Mouse (Mus musculus) ovary, adult 18-20 months (tissue): ENCODE measurements around the gene Tlk2.

Experiments
- DNase-seq: peaks from one replicate; pipeline ENCODE4 v3.0.0; 2022; ENCODE audit warnings: low spot score, mixed read lengths

The Tlk2 gene

GRCm38 (mm10) chr11:105313633-105314014 lies 135.0 kb downstream of the Tlk2 start:
- DNase-seq, result no peak

GRCm38 (mm10) chr11:105315296-105315695 lies 136.7 kb downstream of the Tlk2 start:
- no peak for DNase-seq

GRCm38 (mm10) chr11:105316121-105316520 lies 137.5 kb downstream of the Tlk2 start:
- DNase-seq, result no peak

- DNase-seq, result no peak
Observed at GRCm38 (mm10) chr11:105317769-105318168, 139.2 kb downstream of the Tlk2 start.

GRCm38 (mm10) chr11:105321090-105321489 lies 142.5 kb downstream of the Tlk2 start:
- no peak for DNase-seq

GRCm38 (mm10) chr11:105323530-105323929 lies 144.9 kb downstream of the Tlk2 start:
- DNase-seq, result no peak

GRCm38 (mm10) chr11:105327101-105327500 lies 148.5 kb downstream of the Tlk2 start:
- DNase-seq, result no peak

GRCm38 (mm10) chr11:105329962-105330361 lies 151.4 kb downstream of the Tlk2 start:
- DNase-seq, result no peak

GRCm38 (mm10) chr11:105331129-105331528 lies 152.5 kb downstream of the Tlk2 start:
- DNase-seq, result no peak

- no peak for DNase-seq
Observed at GRCm38 (mm10) chr11:105331732-105332131, 153.1 kb downstream of the Tlk2 start.

GRCm38 (mm10) chr11:105332468-105332867 lies 153.9 kb downstream of the Tlk2 start:
- no peak for DNase-seq
